Mouse (Mus musculus) cortical plate, adult 2 months (tissue): Measurements from ENCODE around the gene Il10. TPM values are rescaled to one million over a fixed set of nuclear protein-coding genes. Genes with fewer than 3 reads are reported as not detected.

Experiments used
- H3K27ac ChIP-seq: fragments of 200-500 bp; 2 replicates; pipeline ENCODE4 v1.5.1; 2012; ENCODE audit warnings: low read length, control low read depth, inconsistent platforms; ENCODE audit not compliant: insufficient read depth
- H3K4me1 ChIP-seq: fragments of 200-500 bp; 2 replicates; pipeline ENCODE4 v1.6.1; 2011; ENCODE audit warnings: low read length; ENCODE audit not compliant: control insufficient read depth, insufficient read depth
- H3K4me3 ChIP-seq: fragments of 200-500 bp; 2 replicates; pipeline ENCODE4 v1.5.1; 2011; ENCODE audit warnings: mild to moderate bottlenecking, low read length, control low read depth; ENCODE audit not compliant: insufficient read depth
- CTCF ChIP-seq: fragments of 200-500 bp; IDR thresholded peaks from 2 replicates; pipeline ENCODE4 v1.5.1; 2011; ENCODE audit warnings: mild to moderate bottlenecking, control low read depth, low read length; ENCODE audit not compliant: insufficient read depth; ENCODE audit errors: extremely low read depth
- POLR2A ChIP-seq: fragments of 200-500 bp; IDR thresholded peaks from 2 replicates; pipeline ENCODE4 v1.6.1; 2011; ENCODE audit warnings: mild to moderate bottlenecking, low read length, control low read depth; ENCODE audit not compliant: insufficient read depth; ENCODE audit errors: extremely low read depth
- polyA plus RNA-seq: library from polyadenylated mRNA; depleted of rRNA; stranded (reverse); fragments of >200 nt; gene quantifications from 2 replicates; pipeline ENCODE4 v1.2.3, GENCODE M21; 2012

Il10 gene
- polyA plus RNA-seq, 1 experiment = not detected

GRCm38 (mm10) chr1:130998321-130998720 lies 21.3 kb upstream of the Il10 start:
- no peak overlapping the region for H3K27ac ChIP-seq
- no peak overlapping the region for H3K4me3 ChIP-seq
- TF ChIP-seq CTCF = no peak
- no peak for TF ChIP-seq POLR2A
- peaks cover 3% of the 10 kb centered on the region; the same call in 1 of the 2 replicates for H3K4me1 ChIP-seq

DNA sequence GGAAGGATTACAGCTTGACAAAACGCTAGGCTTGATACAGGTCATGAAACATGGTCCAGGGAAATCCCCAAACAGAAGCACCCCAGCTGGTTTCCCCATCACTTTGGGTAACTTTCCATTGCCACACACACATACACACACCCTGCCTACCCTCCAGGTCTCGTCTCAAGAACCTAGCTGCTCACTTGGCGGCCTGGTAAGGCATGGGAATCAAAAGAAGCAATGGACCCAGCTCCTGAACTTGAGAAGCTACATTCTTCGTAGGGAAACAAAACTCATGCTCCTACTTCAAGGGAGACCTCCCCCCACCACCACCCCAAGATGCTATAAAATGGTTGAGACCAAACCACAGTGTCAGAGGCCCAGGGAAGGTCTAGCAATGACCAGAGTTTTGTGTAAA lies 19.9 kb upstream of the Il10 start:
- Histone ChIP-seq H3K4me3 (no peak overlapping the region), H3K4me1 (peaks cover 3% of the 10 kb centered on the region; the same call in 1 of the 2 replicates), H3K27ac (no peak overlapping the region)
- TF ChIP-seq CTCF = no peak
- TF ChIP-seq POLR2A = no peak

DNA sequence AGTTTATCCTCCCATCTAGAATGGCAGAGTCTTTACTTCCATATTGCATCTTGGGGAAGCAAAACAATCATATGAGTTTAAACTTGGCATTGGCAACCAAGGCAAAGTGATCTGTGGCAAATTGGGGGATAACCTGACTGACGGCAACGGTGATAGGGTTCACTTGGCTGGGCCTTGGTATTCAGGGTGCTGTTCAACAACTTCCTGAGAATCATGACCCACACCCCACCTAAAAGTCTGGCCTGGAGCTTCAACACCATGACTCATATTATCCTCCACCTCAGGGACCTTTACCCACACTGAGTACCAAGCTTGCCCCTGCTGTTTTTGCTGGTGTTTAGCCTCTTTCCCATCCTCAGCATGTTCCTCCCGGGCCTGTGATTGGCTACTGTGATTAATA lies 19.3 kb upstream of the Il10 start:
- TF ChIP-seq CTCF = no peak
- TF ChIP-seq POLR2A = no peak
- Histone ChIP-seq H3K4me1 (peaks cover 3% of the 10 kb centered on the region; the same call in 1 of the 2 replicates), H3K27ac (no peak overlapping the region), H3K4me3 (no peak overlapping the region)

GRCm38 (mm10) chr1:131002561-131002960 lies 17.1 kb upstream of the Il10 start:
- H3K4me3 ChIP-seq = no peak overlapping the region
- no peak for TF ChIP-seq CTCF
- no peak for TF ChIP-seq POLR2A
- no peaks in the 10 kb centered on the region; the same call in 1 of the 2 replicates for H3K4me1 ChIP-seq
- H3K27ac ChIP-seq = no peak overlapping the region

GRCm38 (mm10) chr1:131003037-131003922 lies 16.4 kb upstream of the Il10 start:
- H3K4me3 ChIP-seq = no peak overlapping the region
- no peaks in the 10 kb centered on the region; the same call in 1 of the 2 replicates for H3K4me1 ChIP-seq
- H3K27ac ChIP-seq = no peak overlapping the region
- TF ChIP-seq CTCF (no peak), POLR2A (no peak)

DNA sequence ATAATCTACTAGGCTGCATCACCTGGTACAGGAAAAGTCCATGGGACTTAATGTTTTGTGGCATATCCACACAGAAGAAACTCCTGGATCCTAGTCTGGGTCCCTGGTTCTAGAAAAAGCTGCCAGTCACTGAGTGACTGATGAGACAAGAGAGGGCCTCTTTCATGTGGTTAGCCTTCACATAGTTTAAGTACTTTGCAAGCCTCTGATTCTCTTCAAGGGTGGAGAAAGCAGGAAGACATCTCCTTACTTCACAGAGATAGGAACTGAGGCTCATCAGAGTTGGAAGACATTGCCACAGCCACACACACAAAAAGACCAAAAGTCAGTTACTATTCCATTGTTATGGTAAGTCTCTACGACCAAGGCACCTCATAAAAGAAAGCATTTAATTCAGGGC lies 13.6 kb upstream of the Il10 start:
- no peak overlapping the region for H3K27ac ChIP-seq
- no peaks in the 10 kb centered on the region for H3K4me1 ChIP-seq
- H3K4me3 ChIP-seq = no peak overlapping the region
- TF ChIP-seq CTCF = no peak
- TF ChIP-seq POLR2A = no peak

DNA sequence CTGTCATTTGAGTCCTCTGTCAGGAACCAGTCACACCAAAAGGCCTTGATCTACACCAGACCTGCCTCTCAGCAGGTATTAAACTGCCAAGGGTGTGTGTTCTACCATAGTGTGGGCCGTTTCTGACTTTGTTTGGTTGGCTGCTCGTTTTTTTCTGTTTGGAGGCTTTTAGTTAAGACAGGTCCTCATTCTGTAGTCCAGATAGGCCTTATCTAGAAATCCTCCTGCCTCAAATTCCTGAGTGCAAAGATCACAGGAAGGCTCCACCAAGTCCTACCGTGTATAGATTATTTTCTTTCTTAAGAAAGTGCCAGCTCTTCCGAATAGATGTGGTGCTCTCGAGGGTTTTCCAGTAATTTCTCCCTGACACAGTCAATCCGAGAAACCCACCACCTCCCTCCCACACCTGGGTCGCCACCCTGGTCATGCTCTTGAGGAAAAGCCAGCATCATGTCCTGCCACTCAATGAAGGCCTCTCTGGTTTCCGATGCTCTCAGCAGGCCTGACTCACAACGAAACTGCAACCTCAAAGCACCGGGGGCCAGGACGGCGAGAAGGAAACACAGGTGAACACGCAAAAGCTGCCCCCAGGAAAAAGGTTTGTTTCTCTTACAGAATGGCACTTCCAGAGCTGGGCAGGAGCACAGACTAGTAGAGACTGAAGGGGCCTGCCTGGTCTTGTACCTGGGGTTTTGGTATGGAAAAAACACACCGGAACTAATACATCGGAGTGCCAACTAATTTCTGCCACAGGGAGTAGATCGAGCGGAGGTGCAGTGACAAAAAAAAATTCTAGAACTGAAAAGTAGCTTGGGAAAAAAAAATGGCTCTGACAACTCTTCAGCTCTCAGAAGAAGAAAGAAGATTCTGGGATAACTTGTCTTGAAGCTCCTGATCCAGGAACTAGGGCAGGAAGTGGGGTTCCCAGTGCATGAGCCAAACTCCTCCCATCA lies 9.2 kb upstream of the Il10 start:
- Histone ChIP-seq H3K4me1 (no peaks in the 10 kb centered on the region), H3K27ac (no peak overlapping the region), H3K4me3 (no peak overlapping the region)
- TF ChIP-seq CTCF (no peak), POLR2A (no peak)

DNA sequence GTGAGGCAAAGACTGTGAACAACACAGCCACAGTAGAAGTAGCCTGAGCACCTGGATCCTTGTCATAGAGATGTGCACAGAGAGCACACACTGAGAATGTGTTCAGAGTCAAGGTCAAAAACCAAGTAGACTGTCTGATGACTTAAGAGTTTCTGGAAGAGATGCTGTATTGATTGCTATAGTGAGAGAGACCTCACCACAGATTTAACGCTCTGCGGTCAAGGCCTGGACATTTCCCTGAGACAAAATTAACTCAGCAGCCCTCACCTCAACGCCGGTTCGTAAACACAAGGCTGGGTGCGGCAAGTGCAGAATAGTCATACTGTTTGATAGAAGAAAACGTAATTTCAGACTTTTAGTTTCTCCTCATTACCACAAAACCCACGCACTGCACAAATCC lies 7.2 kb upstream of the Il10 start:
- H3K4me1 ChIP-seq = no peaks in the 10 kb centered on the region
- H3K27ac ChIP-seq = no peak overlapping the region
- no peak overlapping the region for H3K4me3 ChIP-seq
- TF ChIP-seq POLR2A (no peak), CTCF (no peak)

GRCm38 (mm10) chr1:131013926-131014325 lies 5.7 kb upstream of the Il10 start:
- Histone ChIP-seq H3K27ac (no peak overlapping the region), H3K4me1 (no peaks in the 10 kb centered on the region), H3K4me3 (no peak overlapping the region)
- TF ChIP-seq CTCF (no peak), POLR2A (no peak)
